Mouse (Mus musculus): ENCODE results near the gene Ccdc36. TPM values are rescaled to one million over a fixed set of nuclear protein-coding genes. Genes with fewer than 3 reads are reported as not detected.

The Ccdc36 gene
- polyA plus RNA-seq, 1 experiment: 0.16 TPM

DNA sequence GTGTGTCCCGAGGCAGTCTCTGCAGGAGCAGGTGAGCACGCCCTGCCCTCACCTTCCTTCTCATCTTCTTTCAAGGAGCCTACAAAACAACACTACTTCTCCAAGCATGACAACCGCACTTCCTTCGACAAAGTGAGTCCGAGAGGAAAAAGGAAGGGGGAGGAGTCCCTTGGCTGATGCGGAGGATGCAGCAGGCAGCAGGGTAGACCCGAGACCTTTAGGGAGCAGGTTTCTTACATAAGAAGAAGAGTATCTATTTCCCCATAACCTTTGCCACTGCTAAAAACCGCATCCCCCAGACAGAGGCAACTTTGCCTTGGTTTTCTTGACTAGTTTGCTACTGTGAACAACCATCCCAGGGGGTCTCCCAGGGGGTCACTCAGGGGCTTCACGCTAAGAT, 16.8 kb upstream of the Ccdc36 start:
- no peak for DNase-seq (ENCODE audit: low read depth)

GRCm38 (mm10) chr9:108441236-108441919, 13.1 kb upstream of the Ccdc36 start:
- no peak for DNase-seq (ENCODE audit: low read depth)

- DNase-seq (ENCODE audit: low read depth): no peak
These were observed 12.2 kb upstream of the Ccdc36 start for GRCm38 (mm10) chr9:108440485-108440884.

DNA sequence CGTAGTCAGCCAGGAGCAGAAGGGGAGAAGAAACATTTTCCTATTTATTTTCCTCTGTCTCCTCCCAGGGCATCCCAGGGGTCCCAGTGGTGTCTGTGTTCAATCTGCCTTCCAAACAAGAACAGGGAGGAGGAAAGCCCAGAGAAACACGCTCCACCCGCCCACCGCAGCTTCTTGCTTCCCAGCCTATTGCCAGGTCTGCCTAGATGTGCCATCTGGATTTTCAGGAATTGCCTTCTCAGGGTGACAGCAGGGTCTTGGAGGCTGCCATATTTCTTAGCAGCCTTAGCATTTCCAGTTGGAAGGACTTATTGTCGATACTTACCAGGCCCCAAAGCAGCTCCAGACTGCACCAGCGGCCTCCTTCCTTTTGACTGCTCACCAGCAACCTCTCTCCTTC, 10.9 kb upstream of the Ccdc36 start:
- no peak for DNase-seq (ENCODE audit: low read depth)

GRCm38 (mm10) chr9:108436182-108436581, 7.9 kb upstream of the Ccdc36 start, which contains the start of gene BC048562:
BC048562 (plus strand) TSS chr9:108436482.
- no peak for DNase-seq (ENCODE audit: low read depth)

DNA sequence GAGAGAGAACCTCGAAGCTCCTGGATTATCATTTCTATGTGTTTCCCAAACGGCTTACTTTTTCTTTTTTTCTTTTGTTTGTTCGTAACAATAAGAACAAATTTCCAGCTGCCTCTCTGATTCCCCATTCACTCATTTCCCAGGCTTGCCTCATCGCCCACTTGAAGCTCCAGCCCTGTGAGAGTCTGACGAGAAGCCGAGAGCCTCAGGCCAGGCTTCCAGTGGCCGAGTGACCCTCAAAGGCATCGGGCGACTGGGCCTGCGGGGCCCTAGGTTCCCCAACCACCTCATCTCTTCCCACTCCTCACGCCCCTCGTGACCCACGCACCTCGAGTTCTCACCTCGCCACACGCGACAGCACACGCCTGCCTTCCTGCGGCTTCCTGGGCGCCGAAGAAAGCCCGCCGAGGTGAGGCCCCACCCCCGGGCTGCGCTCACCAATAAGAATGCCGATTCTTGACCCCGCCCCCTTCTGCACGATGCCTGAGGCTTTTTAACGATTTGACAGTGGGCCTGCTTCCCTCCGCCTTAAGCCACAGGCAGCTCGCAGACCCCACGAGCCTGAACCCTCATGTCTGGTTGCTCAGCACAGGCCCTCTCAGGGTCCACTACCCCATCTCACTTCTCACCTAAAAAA, 3.3 kb upstream of the Ccdc36 start:
- no peak for DNase-seq (ENCODE audit: low read depth)

DNA sequence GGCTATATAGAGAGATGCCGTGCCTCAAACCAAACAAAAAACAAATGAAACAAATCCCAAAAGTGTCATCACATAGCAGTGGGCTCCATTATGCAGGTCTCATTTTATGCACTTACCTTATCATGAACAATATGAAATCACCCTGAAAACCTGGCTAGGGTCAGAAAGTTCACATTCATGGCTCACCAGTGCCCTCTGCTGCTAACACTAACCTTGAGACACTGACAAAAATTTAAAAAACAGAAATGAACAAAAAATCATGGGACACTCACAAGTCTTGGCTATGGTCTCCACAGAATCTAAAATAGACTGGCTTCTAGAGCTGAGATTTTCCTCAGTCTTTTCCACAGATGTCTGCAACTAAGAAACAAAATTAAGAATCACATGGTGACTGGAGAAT, 16.1 kb downstream of the Ccdc36 start:
- DNase-seq (ENCODE audit: low read depth): no peak

GRCm38 (mm10) chr9:108411381-108411942, 16.8 kb downstream of the Ccdc36 start:
- DNase-seq (ENCODE audit: low read depth): no peak

DNA sequence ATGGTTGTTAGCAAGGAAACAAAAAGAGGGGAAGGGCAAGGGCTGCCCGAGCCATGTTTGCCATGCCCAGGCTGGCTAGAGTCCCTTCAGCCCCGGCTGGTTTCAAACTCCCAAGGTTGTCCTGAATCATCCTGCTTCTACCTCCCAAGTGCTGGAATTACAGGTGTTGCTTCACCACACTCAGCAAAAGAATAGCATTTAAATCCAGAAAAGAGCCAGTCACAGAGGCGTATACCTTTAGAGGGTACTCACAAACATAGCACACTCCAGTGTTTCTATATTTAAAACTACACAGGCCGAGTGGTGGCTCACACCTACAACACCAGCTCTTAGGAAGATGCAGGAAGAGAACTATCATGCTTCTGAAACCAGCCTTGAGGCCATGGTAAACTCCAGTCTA, 18.7 kb downstream of the Ccdc36 start:
- no peak for DNase-seq (ENCODE audit: low read depth)

- no peak for DNase-seq (ENCODE audit: low read depth)
These were observed 23.8 kb downstream of the Ccdc36 start for GRCm38 (mm10) chr9:108404451-108404850.

DNA sequence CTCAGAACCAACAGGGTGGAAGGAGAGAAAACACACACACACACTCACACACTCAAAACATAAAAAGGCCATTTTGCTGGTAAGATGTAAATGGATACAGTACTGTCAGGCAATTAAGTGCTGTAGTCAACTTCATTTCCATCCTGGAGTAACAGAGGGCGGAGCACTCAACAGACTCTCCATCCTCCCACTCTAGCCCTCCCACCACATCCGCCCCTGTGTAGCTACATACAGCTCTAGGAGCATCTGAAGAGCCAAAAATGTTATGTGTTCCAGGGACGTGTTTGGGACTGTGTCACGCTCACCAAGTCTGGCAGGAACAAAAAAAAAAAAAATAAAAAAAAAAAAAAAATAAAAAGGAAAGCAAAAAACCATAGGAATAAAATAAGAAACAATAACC, 25.2 kb downstream of the Ccdc36 start:
- DNase-seq (ENCODE audit: low read depth): no peak

GRCm38 (mm10) chr9:108401186-108401960, 26.9 kb downstream of the Ccdc36 start:
- DNase-seq (ENCODE audit: low read depth): peak; percentile 16

- DNase-seq (ENCODE audit: low read depth): no peak
These were observed 30.0 kb downstream of the Ccdc36 start for GRCm38 (mm10) chr9:108398324-108398723.

DNA sequence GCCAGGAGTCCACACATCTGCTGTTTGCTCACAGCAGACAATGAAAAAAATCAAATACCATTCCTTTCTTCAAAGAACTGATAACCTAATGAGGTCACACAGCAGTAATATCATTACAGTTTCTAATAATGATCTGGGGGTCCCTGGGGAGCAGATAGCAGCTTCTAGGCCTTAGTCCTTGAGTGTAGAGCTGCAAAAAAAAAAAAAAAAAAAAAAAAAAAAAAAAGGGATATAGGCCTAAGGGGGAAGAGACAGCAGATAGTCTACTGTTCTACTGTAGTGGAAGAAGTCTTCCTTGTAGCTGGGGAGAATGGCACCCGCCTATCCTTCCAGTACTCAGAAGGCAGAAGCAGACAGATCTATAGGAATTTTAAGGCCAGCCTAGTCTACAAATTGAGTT, 32.9 kb downstream of the Ccdc36 start:
- no peak for DNase-seq (ENCODE audit: low read depth)

- no peak for DNase-seq (ENCODE audit: low read depth)
These were observed 34.1 kb downstream of the Ccdc36 start for GRCm38 (mm10) chr9:108394191-108394590.

- no peak for DNase-seq (ENCODE audit: low read depth)
These were observed 35.6 kb downstream of the Ccdc36 start, which contains the start of gene 1700102P08Rik for GRCm38 (mm10) chr9:108392676-108393075. 1700102P08Rik (plus strand) TSS chr9:108392805.

DNA sequence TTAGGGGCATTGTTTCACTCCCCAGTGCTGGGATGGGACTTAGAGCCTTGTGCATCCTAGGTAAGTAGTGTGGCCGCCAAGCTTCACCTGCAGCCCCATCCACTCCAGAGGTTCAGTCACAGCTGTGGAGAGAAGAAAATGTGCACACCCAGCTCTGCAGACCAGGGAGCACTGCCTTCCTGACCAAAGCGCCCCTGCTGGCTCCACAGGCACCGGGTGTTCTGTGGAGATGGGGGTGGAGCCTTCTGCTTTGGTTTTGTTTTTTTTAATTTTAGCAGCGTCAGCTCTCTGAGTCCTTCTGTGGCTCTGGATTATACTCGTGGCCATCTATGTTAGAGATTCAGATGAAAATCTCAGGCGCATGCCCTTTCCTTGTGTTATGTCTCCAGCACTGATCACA, 39.1 kb downstream of the Ccdc36 start:
- DNase-seq (ENCODE audit: low read depth): no peak

- no peak for DNase-seq (ENCODE audit: low read depth)
These were observed 39.7 kb downstream of the Ccdc36 start for GRCm38 (mm10) chr9:108388601-108389000.

GRCm38 (mm10) chr9:108386816-108387215, 41.5 kb downstream of the Ccdc36 start:
- DNase-seq (ENCODE audit: low read depth): no peak

- no peak for DNase-seq (ENCODE audit: low read depth)
These were observed 43.3 kb downstream of the Ccdc36 start for GRCm38 (mm10) chr9:108385006-108385405.

DNA sequence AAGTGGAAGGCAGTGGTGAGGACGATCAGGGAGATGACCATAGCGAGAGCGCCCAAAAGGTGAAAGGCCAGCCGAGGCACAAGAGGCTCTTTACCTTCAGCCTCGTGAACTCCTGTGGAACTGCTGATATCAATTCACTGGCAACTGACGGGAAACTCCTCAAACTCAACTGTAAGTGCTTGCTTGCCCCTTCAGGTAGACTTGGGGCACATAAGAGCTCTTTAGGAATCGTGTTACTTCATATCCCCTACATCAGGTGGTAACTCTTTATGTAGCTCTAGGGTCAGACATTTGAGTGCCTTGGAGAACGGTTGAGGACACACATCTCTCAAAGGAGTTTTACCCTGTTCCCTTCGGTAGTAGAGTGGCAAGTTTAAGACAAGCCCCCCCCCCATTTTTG, 46.9 kb downstream of the Ccdc36 start:
- DNase-seq (ENCODE audit: low read depth): no peak

- DNase-seq (ENCODE audit: low read depth): no peak
These were observed 49.0 kb downstream of the Ccdc36 start for GRCm38 (mm10) chr9:108379294-108379693.
